Mouse (Mus musculus) left cerebral cortex, postnatal 25 days (tissue): ENCODE data around the gene Gns. TPM values are rescaled to one million over a fixed set of nuclear protein-coding genes. Genes with fewer than 3 reads are reported as not detected.

ENCODE experiments used
- DNase-seq, 2 experiments: peaks; one replicate each; pipeline ENCODE4 v3.0.0; 2022; ENCODE audit warnings: low spot score in 2 of 2, mixed read lengths in 1 of 2
- intact Hi-C: fragments of 180-260 bp; cut with DNase I; formaldehyde crosslinking; loops from one replicate; pipeline ENCODE4 v1.15.1; 2025
- total RNA-seq, 2 experiments: library from RNA; stranded (reverse); gene quantifications; 2 replicates each; pipeline ENCODE4 v1.2.3; 2021

Gns gene
- total RNA-seq, 2 experiments from 2014 or later, result 75.9 to 80.6 TPM

DNA sequence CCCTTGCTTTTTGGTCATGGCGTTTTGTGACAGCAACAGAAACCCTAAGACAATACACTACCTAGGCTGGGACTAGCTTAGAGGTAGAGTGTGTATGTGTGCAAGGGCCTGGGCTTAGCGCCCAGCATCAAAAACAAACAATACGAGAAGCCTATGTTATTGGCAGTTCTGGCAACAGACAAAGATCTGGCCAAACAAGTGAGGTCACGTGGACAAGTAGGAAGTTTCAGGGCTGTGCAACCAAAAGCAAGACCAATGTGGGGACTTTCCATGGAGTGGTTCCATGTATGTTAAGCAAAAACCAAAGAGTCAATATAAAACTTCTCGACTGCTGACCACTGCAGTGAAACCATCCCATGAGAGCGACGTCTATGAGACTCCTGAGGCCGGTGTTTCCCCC, 80.9 kb downstream of the Gns start:
- intact Hi-C loops, result no loop called here
- DNase-seq, result no peak

Other genes with a start within 250 kb of the Gns start
- gene Tbc1d30, start 13.8 kb upstream of the Gns start, total RNA-seq, result 10 to 100 TPM; 77.5 to 87.1 TPM
- 10 to 100 TPM; 30.4 to 37.3 TPM for gene Rassf3, start 111.3 kb downstream of the Gns start, total RNA-seq
- 10 to 100 TPM; 46.1 to 49.4 TPM for gene Tbk1, start 221.7 kb downstream of the Gns start, total RNA-seq